Mouse (Mus musculus) activated CD4-positive, CD25-positive, alpha-beta regulatory T cell, adult 4 months (primary cell): ENCODE data around the gene Nek1. TPM values are rescaled to one million over a fixed set of nuclear protein-coding genes. Genes with fewer than 3 reads are reported as not detected.

Experiments
- ATAC-seq: one replicate; pipeline ENCODE4 v1.8.0; 2017
- polyA plus RNA-seq, 2 experiments: library from polyadenylated mRNA; unstranded; fragments of 100-300 nt; shearing (Covaris generic); gene quantifications; one replicate each; pipeline ENCODE4 v1.2.1; 2017

Nek1 gene
- polyA plus RNA-seq, 2 experiments from 2014 or later: 6.8 to 7.0 TPM

GRCm38 (mm10) chr8:61158540-61158939, 165.5 kb downstream of the Nek1 start:
- ATAC-seq: no peak

- ATAC-seq: no peak
These were observed 168.6 kb downstream of the Nek1 start for GRCm38 (mm10) chr8:61161461-61162185.

GRCm38 (mm10) chr8:61162186-61162566, 169.2 kb downstream of the Nek1 start:
- ATAC-seq: no peak

- no peak for ATAC-seq
These were observed 178.6 kb downstream of the Nek1 start for GRCm38 (mm10) chr8:61171546-61171945.

- no peak for ATAC-seq
These were observed 181.0 kb downstream of the Nek1 start for GRCm38 (mm10) chr8:61173921-61174492.

- no peak for ATAC-seq
These were observed 182.9 kb downstream of the Nek1 start for GRCm38 (mm10) chr8:61175876-61176275.

GRCm38 (mm10) chr8:61177680-61178593, 184.9 kb downstream of the Nek1 start:
- no peak for ATAC-seq

- no peak for ATAC-seq
These were observed 185.7 kb downstream of the Nek1 start for GRCm38 (mm10) chr8:61178594-61179140.

Other genes starting within 250 kb of the Nek1 start
- gene Hpf1, start 102.8 kb upstream of the Nek1 start, polyA plus RNA-seq: 10 to 100 TPM; 55.4 to 56.7 TPM
- gene Clcn3, start 9.9 kb upstream of the Nek1 start, polyA plus RNA-seq: 10 to 100 TPM; 19.1 to 22.9 TPM
- 1 to 10 TPM; 5.6 to 6.5 TPM for gene Sh3rf1, start 230.7 kb downstream of the Nek1 start, polyA plus RNA-seq